Mouse (Mus musculus): ENCODE measurements around the gene Ifitm10. TPM values are rescaled to one million over a fixed set of nuclear protein-coding genes. Genes with fewer than 3 reads are reported as not detected.

Ifitm10 gene
- polyA plus RNA-seq, 1 experiment = 0.59 TPM

DNA sequence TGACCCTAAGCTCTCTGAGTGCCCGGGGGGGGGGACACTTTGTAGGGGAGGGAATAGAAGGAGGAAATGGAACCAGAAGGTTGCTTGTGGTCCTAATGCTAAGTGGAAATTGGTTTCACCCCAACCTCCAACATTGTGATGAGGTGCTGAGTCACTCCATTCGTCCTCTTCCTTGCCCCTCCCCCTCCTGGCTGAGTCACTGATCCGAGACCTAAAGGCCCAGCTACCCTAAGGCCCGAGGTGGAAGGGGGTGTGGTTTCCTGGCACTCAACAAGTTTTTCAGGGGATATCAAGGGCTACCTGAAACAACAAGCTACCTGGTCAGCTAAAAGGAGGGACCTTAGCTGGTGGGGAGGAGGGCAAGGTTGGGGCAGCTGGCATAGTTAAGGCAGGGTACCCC, 19.6 kb upstream of the Ifitm10 start:
- peak overlapping the region; percentile 98 for H3K27ac ChIP-seq (ENCODE audit: insufficient read depth, low read depth, low read length)
- no peak overlapping the region for H3K4me3 ChIP-seq (ENCODE audit: insufficient read depth, low read length)
- TF ChIP-seq CTCF (IDR thresholded peaks at IDR 0.05; ENCODE audit: low read depth, low read length) (no peak), POLR2A (IDR thresholded peaks at IDR 0.05; ENCODE audit: borderline replicate concordance, low read depth, low read length) (no peak)
- H3K4me1 ChIP-seq (ENCODE audit: control insufficient read depth, insufficient read depth, low read length) = peaks cover 91% of the 10 kb centered on the region

DNA sequence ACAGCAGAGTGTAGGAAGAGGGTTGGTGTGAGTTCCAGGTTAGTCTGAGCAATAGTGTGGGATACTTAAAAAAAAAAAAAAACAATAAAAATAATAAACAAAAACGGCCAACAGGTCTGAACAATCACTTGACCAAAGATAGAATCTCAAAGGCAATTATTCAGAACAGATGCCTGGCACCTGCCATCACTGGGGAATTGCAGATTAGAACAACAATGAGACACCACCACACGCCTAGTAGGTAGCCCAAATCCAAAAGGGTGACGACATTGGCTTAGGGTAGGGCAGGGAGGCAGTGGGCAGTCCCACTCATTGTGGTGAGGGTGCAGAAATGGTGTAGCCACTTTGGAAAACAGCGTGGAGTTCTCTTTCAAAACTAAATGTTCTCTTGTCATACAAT, 18.1 kb upstream of the Ifitm10 start:
- peak overlapping the region; percentile 38 for H3K4me3 ChIP-seq (ENCODE audit: insufficient read depth, low read length)
- peak overlapping the region; percentile 98 for H3K27ac ChIP-seq (ENCODE audit: insufficient read depth, low read depth, low read length)
- TF ChIP-seq POLR2A (IDR thresholded peaks at IDR 0.05; ENCODE audit: borderline replicate concordance, low read depth, low read length) (no peak), CTCF (IDR thresholded peaks at IDR 0.05; ENCODE audit: low read depth, low read length) (no peak)
- peaks cover 80% of the 10 kb centered on the region for H3K4me1 ChIP-seq (ENCODE audit: control insufficient read depth, insufficient read depth, low read length)

DNA sequence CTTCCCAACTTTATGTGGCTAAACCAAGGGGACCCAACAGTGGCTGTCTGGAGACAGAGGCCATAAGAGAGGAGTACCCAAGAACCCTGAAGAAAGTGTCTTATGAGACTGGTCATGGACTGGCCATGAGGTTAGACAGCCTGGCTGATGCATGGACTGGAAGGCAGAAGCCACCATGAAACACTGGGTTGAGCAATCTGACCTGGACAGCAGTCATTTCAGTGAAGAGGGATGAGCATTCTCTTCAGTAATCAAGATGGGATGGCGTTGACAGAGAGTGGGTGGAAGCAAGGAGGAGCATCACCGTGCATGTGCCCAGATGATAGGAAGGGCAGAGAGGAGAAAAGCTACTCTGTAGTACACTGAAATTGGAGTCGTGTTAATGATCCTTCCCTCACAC, 17.6 kb upstream of the Ifitm10 start:
- Histone ChIP-seq H3K27ac (ENCODE audit: insufficient read depth, low read depth, low read length) (peak overlapping the region; percentile 98), H3K4me1 (ENCODE audit: control insufficient read depth, insufficient read depth, low read length) (peaks cover 75% of the 10 kb centered on the region), H3K4me3 (ENCODE audit: insufficient read depth, low read length) (peak overlapping the region; percentile 38)

DNA sequence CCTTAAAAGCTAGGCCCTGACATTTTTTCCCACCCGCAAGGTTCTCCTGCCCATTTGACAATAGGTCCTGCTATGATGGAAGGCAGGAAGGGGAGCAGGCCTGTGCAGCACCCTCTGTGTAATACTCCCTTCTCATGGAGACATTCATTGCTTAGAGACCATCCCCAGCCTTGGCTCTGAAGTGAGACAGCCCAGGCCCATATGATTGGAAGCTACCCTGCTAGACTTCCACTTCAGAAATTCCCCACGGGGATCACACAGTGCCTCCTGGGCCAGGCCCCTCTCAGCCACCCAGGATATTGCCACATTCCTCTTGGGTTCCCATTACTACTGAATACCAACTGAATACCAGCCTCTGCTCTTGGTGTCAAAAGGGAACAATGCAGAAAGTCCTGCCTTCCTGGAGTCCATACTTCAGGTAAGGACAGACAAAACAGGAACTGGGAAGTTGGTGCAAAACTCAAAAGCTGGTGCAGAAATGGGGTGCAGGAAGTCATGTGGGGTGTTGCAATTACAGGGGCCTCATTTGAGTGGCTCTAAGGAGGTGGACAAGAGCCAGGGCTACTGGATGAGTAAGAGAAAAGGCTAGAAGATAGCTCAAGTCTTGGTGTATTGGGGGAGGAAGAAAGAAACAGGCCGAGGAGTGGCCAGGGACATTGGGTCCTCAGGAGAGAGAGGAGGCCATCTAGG, 16.6 kb upstream of the Ifitm10 start:
- H3K4me3 ChIP-seq (ENCODE audit: insufficient read depth, low read length) = peak overlapping the region; percentile 38
- H3K27ac ChIP-seq (ENCODE audit: insufficient read depth, low read depth, low read length) = peak overlapping the region; percentile 98
- TF ChIP-seq POLR2A (IDR thresholded peaks at IDR 0.05; ENCODE audit: borderline replicate concordance, low read depth, low read length) = no peak
- TF ChIP-seq CTCF (IDR thresholded peaks at IDR 0.05; ENCODE audit: low read depth, low read length) = no peak
- peaks cover 65% of the 10 kb centered on the region for H3K4me1 ChIP-seq (ENCODE audit: control insufficient read depth, insufficient read depth, low read length)

More for the DNA sequence above, 17.6 kb upstream of the Ifitm10 start:
- TF ChIP-seq CTCF (IDR thresholded peaks at IDR 0.05; ENCODE audit: low read depth, low read length) (no peak), POLR2A (IDR thresholded peaks at IDR 0.05; ENCODE audit: borderline replicate concordance, low read depth, low read length) (no peak)

DNA sequence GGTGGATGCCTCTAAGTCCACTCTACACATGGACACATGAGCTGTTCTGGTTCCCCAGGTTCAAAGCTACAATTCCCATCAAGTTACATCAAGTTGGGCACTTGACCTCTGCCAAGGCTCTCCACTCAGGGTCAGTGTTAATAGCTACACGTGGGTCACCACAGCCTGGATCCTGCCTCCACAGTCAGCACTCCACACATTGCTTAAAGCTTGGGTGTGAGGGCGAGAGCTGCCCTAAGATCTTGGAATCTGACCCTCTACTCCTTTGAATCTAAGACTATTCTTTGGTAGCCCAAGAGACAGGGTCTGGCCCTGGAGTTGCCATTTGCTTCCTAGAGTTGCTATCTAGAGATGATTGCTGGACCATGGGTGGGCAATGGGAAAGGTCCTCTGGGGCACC, 15.2 kb upstream of the Ifitm10 start:
- Histone ChIP-seq H3K4me1 (ENCODE audit: control insufficient read depth, insufficient read depth, low read length) (peaks cover 53% of the 10 kb centered on the region), H3K4me3 (ENCODE audit: insufficient read depth, low read length) (no peak overlapping the region), H3K27ac (ENCODE audit: insufficient read depth, low read depth, low read length) (peak overlapping the region; percentile 98)
- TF ChIP-seq POLR2A (IDR thresholded peaks at IDR 0.05; ENCODE audit: borderline replicate concordance, low read depth, low read length) (no peak), CTCF (IDR thresholded peaks at IDR 0.05; ENCODE audit: low read depth, low read length) (no peak)

DNA sequence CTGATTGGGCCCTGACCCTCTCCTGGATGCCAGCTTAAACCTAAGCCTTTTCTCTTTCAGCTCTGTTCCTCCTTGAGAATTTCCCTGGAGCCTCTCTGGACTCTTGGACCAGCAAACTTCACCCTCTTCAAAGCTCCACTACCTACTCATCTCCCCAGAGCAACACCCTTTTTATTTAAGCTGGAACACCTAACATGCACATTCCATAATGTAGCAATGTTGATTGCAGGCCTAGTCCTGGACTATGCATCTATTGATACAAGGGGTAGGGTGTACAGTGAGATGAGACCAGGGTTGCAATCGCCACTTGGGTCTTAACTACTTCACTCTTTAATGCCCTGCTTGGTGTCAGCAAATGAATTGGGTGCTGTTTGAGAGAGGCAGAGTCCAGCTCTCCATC, 14.6 kb upstream of the Ifitm10 start:
- peaks cover 53% of the 10 kb centered on the region for H3K4me1 ChIP-seq (ENCODE audit: control insufficient read depth, insufficient read depth, low read length)
- no peak for TF ChIP-seq CTCF (IDR thresholded peaks at IDR 0.05; ENCODE audit: low read depth, low read length)
- no peak for TF ChIP-seq POLR2A (IDR thresholded peaks at IDR 0.05; ENCODE audit: borderline replicate concordance, low read depth, low read length)
- H3K4me3 ChIP-seq (ENCODE audit: insufficient read depth, low read length) = peak overlapping the region; percentile 26; the same call in 1 of the 2 replicates
- H3K27ac ChIP-seq (ENCODE audit: insufficient read depth, low read depth, low read length) = peak overlapping the region; percentile 98

DNA sequence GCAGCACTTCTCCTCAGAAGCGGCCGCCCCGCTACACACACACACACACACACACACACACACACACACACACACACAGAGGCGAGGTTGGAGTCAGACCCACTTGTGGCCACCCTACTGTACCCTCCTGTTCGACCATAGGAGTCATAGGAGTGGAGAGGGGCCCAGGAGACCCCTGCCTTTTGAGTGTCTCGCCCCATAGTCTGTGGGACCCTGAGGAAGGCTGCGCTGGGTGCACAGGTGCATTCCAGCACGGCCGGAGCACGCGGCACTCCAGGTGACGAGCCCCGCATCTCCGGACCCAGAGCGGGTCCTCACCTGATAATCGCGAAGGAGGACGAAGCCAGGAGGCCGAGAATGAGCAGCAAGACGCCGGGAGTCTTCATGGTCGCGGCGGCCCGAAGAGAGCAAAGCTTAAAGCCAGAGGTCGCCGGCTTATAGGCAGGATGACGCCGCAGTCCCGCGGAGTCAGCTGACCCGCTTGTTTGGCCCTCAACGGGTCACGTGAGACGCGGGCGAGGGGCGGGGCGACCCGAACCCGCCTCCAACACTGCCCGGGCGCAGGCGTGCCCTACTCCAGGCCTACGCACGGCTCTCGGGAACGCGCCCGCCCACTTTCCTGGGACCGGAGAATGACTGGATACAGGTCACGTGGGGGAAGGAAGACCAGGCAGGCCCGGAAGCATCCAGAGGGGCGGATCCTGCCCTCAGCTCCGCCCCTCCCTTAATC, 14.0 kb upstream of the Ifitm10 start, which contains the start of gene Ctsd:
Gene Ctsd, minus strand, starts transcription at position 620 of the 730 bp plus-strand sequence.
- peak; percentile 82; the same call in 1 of the 2 replicates for TF ChIP-seq POLR2A (IDR thresholded peaks at IDR 0.05; ENCODE audit: borderline replicate concordance, low read depth, low read length)
- TF ChIP-seq CTCF (IDR thresholded peaks at IDR 0.05; ENCODE audit: low read depth, low read length) = no peak
- peak within 1 kb of the TSS; percentile 98 for H3K27ac ChIP-seq (ENCODE audit: insufficient read depth, low read depth, low read length)
- H3K4me3 ChIP-seq (ENCODE audit: insufficient read depth, low read length) = peak within 1 kb of the TSS; percentile 84
- peaks cover 52% of the 10 kb centered on the region for H3K4me1 ChIP-seq (ENCODE audit: control insufficient read depth, insufficient read depth, low read length)

DNA sequence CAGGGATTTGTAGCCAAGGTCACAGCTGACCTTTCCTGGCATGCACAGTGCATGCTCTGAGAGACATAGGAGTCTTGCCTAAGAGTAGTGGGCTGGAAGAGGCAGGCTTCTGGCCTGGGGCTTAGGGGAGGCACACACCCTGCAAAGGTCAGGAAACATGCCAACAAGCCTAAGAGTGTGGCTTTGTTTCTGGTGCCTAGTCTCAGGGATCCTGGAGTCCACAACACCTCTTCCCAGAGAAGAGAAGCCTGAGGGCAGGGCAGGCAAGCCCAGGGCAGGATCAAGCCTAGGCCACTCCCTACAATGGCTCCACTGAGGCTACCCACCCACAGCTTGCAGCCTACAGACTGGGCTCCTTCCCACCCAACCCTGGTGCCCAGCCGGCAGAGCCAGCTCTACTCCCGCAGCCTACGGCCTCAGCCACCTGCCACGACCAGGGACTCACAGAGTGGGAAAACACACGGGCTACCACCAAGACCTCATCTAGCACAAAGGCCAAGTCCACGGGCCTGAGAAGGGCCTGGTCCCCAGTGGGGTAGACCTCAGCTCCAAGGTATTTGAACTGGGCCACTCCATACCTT, 13.2 kb upstream of the Ifitm10 start:
- peak overlapping the region; percentile 93 for H3K27ac ChIP-seq (ENCODE audit: insufficient read depth, low read depth, low read length)
- TF ChIP-seq CTCF (IDR thresholded peaks at IDR 0.05; ENCODE audit: low read depth, low read length) (no peak), POLR2A (IDR thresholded peaks at IDR 0.05; ENCODE audit: borderline replicate concordance, low read depth, low read length) (no peak)
- H3K4me1 ChIP-seq (ENCODE audit: control insufficient read depth, insufficient read depth, low read length) = peaks cover 46% of the 10 kb centered on the region
- H3K4me3 ChIP-seq (ENCODE audit: insufficient read depth, low read length) = peak overlapping the region; percentile 84

DNA sequence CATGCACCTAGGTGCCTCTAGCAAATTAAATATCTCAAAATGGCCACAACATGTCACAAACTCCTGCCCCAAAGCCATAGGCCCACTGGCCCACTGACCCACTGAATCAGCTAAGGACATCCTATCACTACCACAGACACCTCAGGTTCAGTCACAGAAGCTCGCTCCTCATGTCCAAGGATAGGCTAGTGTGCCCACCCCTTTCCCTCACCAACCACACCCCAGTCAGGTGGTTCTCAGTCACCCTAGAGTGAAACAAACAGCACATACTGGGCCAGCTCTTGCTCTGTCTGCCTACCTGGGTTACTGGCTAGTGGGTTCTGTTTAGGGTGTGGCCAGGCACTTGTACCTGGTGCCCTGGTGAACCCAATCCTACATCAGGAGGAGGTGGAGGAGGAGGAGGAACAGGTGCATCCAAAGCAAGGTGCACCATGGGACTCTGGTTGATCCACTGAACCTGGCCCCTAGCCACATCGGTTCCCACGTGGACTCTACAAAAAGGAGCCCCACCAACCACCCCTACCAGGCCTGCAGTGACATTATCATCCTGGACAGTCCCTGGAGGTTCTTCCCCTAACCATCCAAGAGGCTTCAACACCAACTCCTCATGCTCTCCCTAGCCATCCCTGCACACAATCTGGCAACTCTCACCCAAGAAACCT, 12.3 kb upstream of the Ifitm10 start:
- H3K4me3 ChIP-seq (ENCODE audit: insufficient read depth, low read length) = peak overlapping the region; percentile 84
- H3K27ac ChIP-seq (ENCODE audit: insufficient read depth, low read depth, low read length) = peak overlapping the region; percentile 93
- TF ChIP-seq POLR2A (IDR thresholded peaks at IDR 0.05; ENCODE audit: borderline replicate concordance, low read depth, low read length) (no peak), CTCF (IDR thresholded peaks at IDR 0.05; ENCODE audit: low read depth, low read length) (no peak; the same call in 1 of the 2 replicates)
- H3K4me1 ChIP-seq (ENCODE audit: control insufficient read depth, insufficient read depth, low read length) = peaks cover 38% of the 10 kb centered on the region
